ENCODE assay signal across 8 mouse cellular contexts in genomic region chr10:118675816-118676465, GRCm38 (mm10).
DNase-seq lines count a peak whose midpoint lies in the region; ATAC-seq lines count a peak whose summit lies in the region.

No protein-coding gene starts in this region.

- ATAC-seq in heart, embryonic 11.5 days (replicated peaks; ENCODE audit: insufficient number of reproducible peaks, low FRiP score, low TSS enrichment): 0 out of 2 replicates have a peak, but pooled peaks have one; percentile 35
- peak; percentile 86 for ATAC-seq in midbrain, embryonic 16.5 days

- H3K36me3 ChIP-seq in heart, embryonic 11.5 days (ENCODE audit: control insufficient read depth, insufficient read depth, low read length): no peaks in the 10 kb centered on the region
- no peaks in the 10 kb centered on the region for H3K36me3 ChIP-seq in midbrain, embryonic 16.5 days (ENCODE audit: control insufficient read depth, insufficient read depth, low read length)

- H3K27ac ChIP-seq in heart, embryonic 11.5 days (ENCODE audit: low read depth, low read length): no peak overlapping the region
- H3K27ac ChIP-seq in midbrain, embryonic 16.5 days (ENCODE audit: low read length): no peak overlapping the region

- H3K9ac ChIP-seq in heart, embryonic 11.5 days (ENCODE audit: low read depth, low read length): no peak overlapping the region
- peak overlapping the region; percentile 2; the same call in 1 of the 2 replicates for H3K9ac ChIP-seq in midbrain, embryonic 16.5 days (ENCODE audit: low read depth, low read length)

- H3K4me3 ChIP-seq in heart, embryonic 11.5 days (ENCODE audit: low read depth, low read length): 0 out of 2 replicates have a peak overlapping the region, but pooled peaks have one; percentile 16
- H3K4me3 ChIP-seq in midbrain, embryonic 16.5 days (ENCODE audit: low read depth, low read length): peak overlapping the region; percentile 23; the same call in 1 of the 2 replicates

- no peaks in the 10 kb centered on the region for H3K27me3 ChIP-seq in heart, embryonic 11.5 days (ENCODE audit: control insufficient read depth, insufficient read depth, low read length)
- H3K27me3 ChIP-seq in midbrain, embryonic 16.5 days (ENCODE audit: control insufficient read depth, insufficient read depth, low read depth, low read length): no peaks in the 10 kb centered on the region

- H3K9me3 ChIP-seq in heart, embryonic 11.5 days (replicated peaks; ENCODE audit: control insufficient read depth, low read length): no peaks in the 10 kb centered on the region
- no peaks in the 10 kb centered on the region; the same call in 1 of the 2 replicates for H3K9me3 ChIP-seq in midbrain, embryonic 16.5 days (replicated peaks; ENCODE audit: control insufficient read depth, low read length, poor library complexity, severe bottlenecking)

- WGBS in heart, embryonic 11.5 days (ENCODE audit: insufficient replicate concordance): 40% methylated on average over 18 of the region's 18 CpGs
- WGBS in midbrain, embryonic 16.5 days: 31% methylated on average over 18 of the region's 18 CpGs

- H3K4me1 ChIP-seq in heart, embryonic 11.5 days (ENCODE audit: control insufficient read depth, insufficient read depth, low read length): 0 out of 2 replicates have a peak, but pooled peaks cover 5% of the 10 kb centered on the region
- peaks cover 14% of the 10 kb centered on the region for H3K4me1 ChIP-seq in midbrain, embryonic 16.5 days (ENCODE audit: control insufficient read depth, insufficient read depth, low read length)

- DNase-seq in Muller cell, postnatal 12 days (ENCODE audit: inconsistent ontology term): peak; percentile 45
- DNase-seq in embryo, embryonic 10.5 days (ENCODE audit: low spot score): peak; percentile 62
- DNase-seq in kidney, adult 9 months: peak; percentile 33
- no peak for DNase-seq in right cerebral cortex, postnatal 10 days (ENCODE audit: low spot score in 2 of 2)
- no peak for DNase-seq in spleen, postnatal 4 days (ENCODE audit: low spot score in 2 of 2)
- no peak for DNase-seq in layer of hippocampus, postnatal 25 days (ENCODE audit: extremely low spot score in 1 of 2, low spot score in 1 of 2)

- H3K4me2 ChIP-seq in heart, embryonic 11.5 days: peak overlapping the region; percentile 52
- peak overlapping the region; percentile 38 for H3K4me2 ChIP-seq in midbrain, embryonic 16.5 days (ENCODE audit: low read length)

Comparison
In these comparisons a context has a peak if more than half of its experiments do, and no peak if none do; other contexts are left out.
1. DNase-seq: peak in Muller cell, postnatal 12 days (single experiment), embryo, embryonic 10.5 days (single experiment) and kidney, adult 9 months (single experiment); none in right cerebral cortex, postnatal 10 days (0 of 2), spleen, postnatal 4 days (0 of 2) and layer of hippocampus, postnatal 25 days (0 of 2).